Mouse (Mus musculus): Measurements from ENCODE around the gene Kdm4b. TPM values are rescaled to one million over a fixed set of nuclear protein-coding genes. Genes with fewer than 3 reads are reported as not detected.

The Kdm4b gene
- polyA plus RNA-seq, 1 experiment, result 20.0 TPM

DNA sequence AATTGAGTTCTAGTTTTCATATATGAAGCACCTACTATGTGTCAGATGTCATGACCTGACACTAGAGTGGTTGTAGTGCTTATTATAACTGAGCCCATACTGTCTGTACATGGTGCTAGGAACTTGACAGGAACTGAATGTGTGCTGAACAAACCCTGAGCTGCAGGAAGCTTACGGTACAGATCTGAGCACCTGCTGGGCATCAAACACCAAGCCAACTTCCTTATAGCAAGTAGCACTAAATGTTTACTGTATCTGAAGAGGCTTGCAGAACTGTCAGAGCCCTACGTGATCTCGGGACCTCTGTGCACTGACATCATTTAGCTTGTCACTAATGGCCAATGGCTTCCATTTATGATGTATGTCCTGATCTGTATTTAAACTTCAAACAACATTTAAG lies 105.7 kb downstream of the Kdm4b start:
- Histone ChIP-seq H3K36me3 (ENCODE audit: control insufficient read depth, insufficient read depth, low read length) (peaks cover 3% of the 10 kb centered on the region), H3K4me3 (ENCODE audit: control insufficient read depth, low read depth, low read length) (no peak overlapping the region), H3K27me3 (ENCODE audit: control insufficient read depth, insufficient read depth, low read length) (no peaks in the 10 kb centered on the region), H3K4me1 (ENCODE audit: control insufficient read depth, insufficient read depth, low read length) (peaks cover 1% of the 10 kb centered on the region; the same call in 1 of the 2 replicates), H3K27ac (ENCODE audit: control insufficient read depth, insufficient read depth, low read depth, low read length) (no peak overlapping the region)
- no peak for TF ChIP-seq POLR2A (IDR thresholded peaks at IDR 0.05; ENCODE audit: control insufficient read depth, low read depth, low read length)
- no peak for TF ChIP-seq CTCF (IDR thresholded peaks at IDR 0.05; ENCODE audit: control insufficient read depth, insufficient read depth, insufficient replicate concordance, low read depth, low read length)

DNA sequence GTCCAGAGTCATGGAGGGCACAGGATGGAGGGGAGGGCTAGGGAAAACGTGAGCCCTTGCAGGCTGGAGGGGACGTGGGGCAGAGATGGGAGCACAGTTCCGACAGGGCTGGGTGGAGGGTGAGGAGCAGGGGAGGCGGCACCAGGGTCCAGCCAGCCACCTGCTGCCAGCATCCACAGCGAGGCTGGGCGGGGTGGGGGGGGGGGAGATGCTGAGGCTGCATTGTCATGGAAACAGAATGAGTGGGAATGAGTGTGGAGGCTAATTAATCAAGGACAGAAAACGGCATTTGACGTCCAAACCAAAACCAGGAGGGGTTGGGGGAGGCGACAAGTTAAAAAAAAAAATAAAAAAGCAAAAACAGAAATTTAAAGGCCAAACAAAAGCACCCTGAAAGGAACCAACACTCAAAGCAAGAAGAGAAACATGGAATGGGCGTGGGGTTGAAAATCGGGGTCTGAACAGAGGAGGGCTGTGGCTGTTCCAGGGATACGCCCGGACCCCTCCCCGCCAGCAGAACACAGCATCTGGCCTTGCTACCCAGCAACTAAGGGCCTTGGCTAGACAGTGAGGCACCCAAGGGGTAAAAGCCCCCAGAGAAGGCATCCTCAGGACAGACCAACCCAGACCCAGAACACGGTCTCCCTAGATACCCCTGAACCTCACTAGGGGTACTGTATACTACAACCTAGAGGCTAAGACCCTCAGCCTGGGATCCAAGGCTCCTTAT lies 114.0 kb downstream of the Kdm4b start:
- Histone ChIP-seq H3K27me3 (ENCODE audit: control insufficient read depth, insufficient read depth, low read length) (no peaks in the 10 kb centered on the region), H3K4me3 (ENCODE audit: control insufficient read depth, low read depth, low read length) (no peak overlapping the region), H3K36me3 (ENCODE audit: control insufficient read depth, insufficient read depth, low read length) (peaks cover 3% of the 10 kb centered on the region), H3K27ac (ENCODE audit: control insufficient read depth, insufficient read depth, low read depth, low read length) (no peak overlapping the region), H3K4me1 (ENCODE audit: control insufficient read depth, insufficient read depth, low read length) (no peaks in the 10 kb centered on the region; the same call in 1 of the 2 replicates)
- TF ChIP-seq CTCF (IDR thresholded peaks at IDR 0.05; ENCODE audit: control insufficient read depth, insufficient read depth, insufficient replicate concordance, low read depth, low read length), result no peak
- TF ChIP-seq POLR2A (IDR thresholded peaks at IDR 0.05; ENCODE audit: control insufficient read depth, low read depth, low read length), result no peak

DNA sequence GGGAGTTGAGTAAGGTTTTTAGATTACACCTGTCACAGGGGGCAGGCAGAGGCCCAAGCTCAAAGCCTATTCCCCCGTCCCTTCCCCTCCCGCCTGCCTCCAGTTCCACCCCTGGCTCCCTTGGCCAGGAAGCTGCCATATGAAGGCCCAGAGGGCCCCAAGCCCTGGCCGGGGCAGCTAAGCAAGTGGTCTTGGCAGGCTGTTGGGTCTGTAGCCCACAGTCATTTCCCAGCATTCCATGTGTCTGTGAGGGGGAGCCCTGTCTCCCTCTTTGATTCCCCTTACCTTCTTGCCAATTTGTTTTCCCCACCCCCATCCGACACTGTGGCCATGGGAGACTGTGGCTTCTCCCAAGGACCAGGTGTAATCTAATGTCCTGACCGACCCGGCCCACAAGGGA lies 116.5 kb downstream of the Kdm4b start:
- Histone ChIP-seq H3K36me3 (ENCODE audit: control insufficient read depth, insufficient read depth, low read length) (no peaks in the 10 kb centered on the region; the same call in 1 of the 2 replicates), H3K4me1 (ENCODE audit: control insufficient read depth, insufficient read depth, low read length) (no peaks in the 10 kb centered on the region; the same call in none of the 2 replicates), H3K27ac (ENCODE audit: control insufficient read depth, insufficient read depth, low read depth, low read length) (no peak overlapping the region), H3K27me3 (ENCODE audit: control insufficient read depth, insufficient read depth, low read length) (no peaks in the 10 kb centered on the region), H3K4me3 (ENCODE audit: control insufficient read depth, low read depth, low read length) (no peak overlapping the region)
- TF ChIP-seq POLR2A (IDR thresholded peaks at IDR 0.05; ENCODE audit: control insufficient read depth, low read depth, low read length), result no peak
- no peak for TF ChIP-seq CTCF (IDR thresholded peaks at IDR 0.05; ENCODE audit: control insufficient read depth, insufficient read depth, insufficient replicate concordance, low read depth, low read length)

DNA sequence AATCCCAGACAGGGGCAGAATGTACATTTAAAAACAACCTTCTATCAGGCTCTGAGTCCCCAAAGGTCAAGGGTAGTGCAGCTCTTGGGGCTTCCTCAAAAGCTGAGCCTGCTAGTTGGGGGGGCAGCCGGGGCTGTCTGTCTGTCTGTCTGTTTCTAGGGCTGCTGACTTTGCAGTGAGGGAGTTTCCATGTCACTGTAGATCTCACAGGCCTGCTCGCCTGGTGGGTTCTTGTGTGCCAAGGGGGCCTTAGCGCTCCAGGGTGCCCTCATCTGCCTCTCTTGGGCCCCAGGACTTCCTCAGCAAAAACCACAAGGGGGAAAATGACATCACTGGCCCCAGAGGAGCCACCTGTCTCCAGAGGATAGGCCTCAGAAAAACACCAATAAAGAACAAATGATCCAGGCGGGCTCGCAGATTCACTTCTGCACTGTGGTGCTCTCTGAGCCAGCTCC lies 117.5 kb downstream of the Kdm4b start:
- no peak overlapping the region for H3K4me3 ChIP-seq (ENCODE audit: control insufficient read depth, low read depth, low read length)
- H3K27ac ChIP-seq (ENCODE audit: control insufficient read depth, insufficient read depth, low read depth, low read length), result no peak overlapping the region
- no peaks in the 10 kb centered on the region; the same call in 1 of the 2 replicates for H3K36me3 ChIP-seq (ENCODE audit: control insufficient read depth, insufficient read depth, low read length)
- H3K27me3 ChIP-seq (ENCODE audit: control insufficient read depth, insufficient read depth, low read length), result no peaks in the 10 kb centered on the region
- no peaks in the 10 kb centered on the region; the same call in none of the 2 replicates for H3K4me1 ChIP-seq (ENCODE audit: control insufficient read depth, insufficient read depth, low read length)
- TF ChIP-seq POLR2A (IDR thresholded peaks at IDR 0.05; ENCODE audit: control insufficient read depth, low read depth, low read length) (no peak), CTCF (IDR thresholded peaks at IDR 0.05; ENCODE audit: control insufficient read depth, insufficient read depth, insufficient replicate concordance, low read depth, low read length) (no peak)

DNA sequence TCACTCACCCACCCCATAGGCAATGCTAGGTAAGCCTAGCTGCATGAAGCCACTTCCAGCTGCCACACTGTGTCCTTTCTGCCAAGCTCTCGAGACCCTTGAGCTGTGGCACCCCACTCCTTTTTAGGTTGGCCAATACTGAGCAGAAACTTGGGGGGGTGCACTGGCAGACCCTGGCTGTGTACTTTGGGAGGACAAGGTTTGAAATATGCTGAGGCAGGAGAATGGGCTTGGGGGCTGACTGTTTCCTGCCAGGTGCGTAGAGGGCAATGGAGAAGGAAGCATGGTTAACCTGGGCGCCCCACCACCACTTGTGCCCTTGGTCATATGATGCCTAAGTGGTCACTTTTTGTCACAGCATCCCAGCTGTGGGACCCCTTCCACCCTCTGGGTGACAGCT lies 118.9 kb downstream of the Kdm4b start:
- H3K36me3 ChIP-seq (ENCODE audit: control insufficient read depth, insufficient read depth, low read length), result no peaks in the 10 kb centered on the region; the same call in 1 of the 2 replicates
- no peaks in the 10 kb centered on the region; the same call in none of the 2 replicates for H3K4me1 ChIP-seq (ENCODE audit: control insufficient read depth, insufficient read depth, low read length)
- H3K27ac ChIP-seq (ENCODE audit: control insufficient read depth, insufficient read depth, low read depth, low read length), result no peak overlapping the region
- no peak overlapping the region for H3K4me3 ChIP-seq (ENCODE audit: control insufficient read depth, low read depth, low read length)
- H3K27me3 ChIP-seq (ENCODE audit: control insufficient read depth, insufficient read depth, low read length), result no peaks in the 10 kb centered on the region
- TF ChIP-seq POLR2A (IDR thresholded peaks at IDR 0.05; ENCODE audit: control insufficient read depth, low read depth, low read length) (no peak), CTCF (IDR thresholded peaks at IDR 0.05; ENCODE audit: control insufficient read depth, insufficient read depth, insufficient replicate concordance, low read depth, low read length) (no peak)

DNA sequence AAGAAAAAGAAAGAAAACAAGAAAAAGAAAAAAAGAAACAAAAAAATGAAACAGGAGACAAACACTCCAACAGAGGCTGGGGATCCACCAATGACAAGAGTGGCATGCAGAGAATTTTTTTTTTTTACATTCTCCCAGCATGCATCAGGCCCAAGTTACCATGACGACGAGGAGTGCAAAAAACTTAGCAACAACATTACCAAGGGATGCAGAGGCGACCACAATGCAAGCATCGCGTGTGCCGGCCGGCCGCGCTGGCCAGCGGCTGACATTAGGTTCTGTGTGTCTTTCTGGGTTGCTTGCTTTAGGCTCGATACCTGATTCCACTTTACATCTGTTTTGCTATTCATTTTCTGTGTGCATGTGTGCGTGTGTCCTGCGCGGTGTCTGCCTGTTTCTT lies 119.5 kb downstream of the Kdm4b start:
- TF ChIP-seq POLR2A (IDR thresholded peaks at IDR 0.05; ENCODE audit: control insufficient read depth, low read depth, low read length), result no peak
- no peak for TF ChIP-seq CTCF (IDR thresholded peaks at IDR 0.05; ENCODE audit: control insufficient read depth, insufficient read depth, insufficient replicate concordance, low read depth, low read length)
- no peaks in the 10 kb centered on the region; the same call in none of the 2 replicates for H3K4me1 ChIP-seq (ENCODE audit: control insufficient read depth, insufficient read depth, low read length)
- no peak overlapping the region for H3K27ac ChIP-seq (ENCODE audit: control insufficient read depth, insufficient read depth, low read depth, low read length)
- no peak overlapping the region for H3K4me3 ChIP-seq (ENCODE audit: control insufficient read depth, low read depth, low read length)
- no peaks in the 10 kb centered on the region; the same call in none of the 2 replicates for H3K36me3 ChIP-seq (ENCODE audit: control insufficient read depth, insufficient read depth, low read length)
- H3K27me3 ChIP-seq (ENCODE audit: control insufficient read depth, insufficient read depth, low read length), result no peaks in the 10 kb centered on the region

DNA sequence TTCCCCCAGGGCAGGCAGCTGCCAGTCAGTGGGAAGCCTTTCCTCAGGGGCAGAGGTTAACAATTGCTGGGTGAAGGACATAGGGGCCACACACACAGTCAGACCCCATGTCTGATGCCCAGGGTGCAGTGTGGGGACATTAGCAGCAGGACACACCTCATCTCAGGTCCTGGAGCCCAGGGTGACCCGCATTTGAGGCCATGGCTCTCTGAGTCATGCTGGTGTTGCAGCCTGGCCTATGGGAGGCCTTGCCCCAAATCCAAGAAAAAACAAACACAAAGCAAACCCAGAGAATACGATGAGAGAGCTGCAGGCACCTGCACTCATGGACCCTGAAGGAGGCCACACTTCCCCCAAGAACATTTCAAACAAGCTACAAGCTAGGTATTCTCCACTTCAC lies 121.9 kb downstream of the Kdm4b start:
- Histone ChIP-seq H3K27ac (ENCODE audit: control insufficient read depth, insufficient read depth, low read depth, low read length) (no peak overlapping the region), H3K4me3 (ENCODE audit: control insufficient read depth, low read depth, low read length) (no peak overlapping the region), H3K27me3 (ENCODE audit: control insufficient read depth, insufficient read depth, low read length) (no peaks in the 10 kb centered on the region), H3K4me1 (ENCODE audit: control insufficient read depth, insufficient read depth, low read length) (no peaks in the 10 kb centered on the region; the same call in none of the 2 replicates), H3K36me3 (ENCODE audit: control insufficient read depth, insufficient read depth, low read length) (no peaks in the 10 kb centered on the region; the same call in none of the 2 replicates)
- TF ChIP-seq POLR2A (IDR thresholded peaks at IDR 0.05; ENCODE audit: control insufficient read depth, low read depth, low read length) (no peak), CTCF (IDR thresholded peaks at IDR 0.05; ENCODE audit: control insufficient read depth, insufficient read depth, insufficient replicate concordance, low read depth, low read length) (no peak)

Other genes with a start within 250 kb of the Kdm4b start
- gene Hdgfl2, start 246.4 kb upstream of the Kdm4b start, polyA plus RNA-seq (2012; rRNA removed), result 115 and 135 TPM in 2 replicates
- gene Plin4, start 216.3 kb upstream of the Kdm4b start, polyA plus RNA-seq (2012; rRNA removed), result 1.5 and 4.2 TPM in 2 replicates
- 1.7 and 2.7 TPM in 2 replicates for gene Plin5, start 208.5 kb upstream of the Kdm4b start, polyA plus RNA-seq (2012; rRNA removed)
- gene Lrg1, start 204.1 kb upstream of the Kdm4b start, polyA plus RNA-seq (2012; rRNA removed), result 3.7 and 5.7 TPM in 2 replicates
- gene Sema6b, start 185.7 kb upstream of the Kdm4b start, polyA plus RNA-seq (2012; rRNA removed), result 0.28 and 0.63 TPM in 2 replicates
- 0.29 and 0.31 TPM in 2 replicates for gene Tnfaip8l1, start 163.6 kb upstream of the Kdm4b start, polyA plus RNA-seq (2012; rRNA removed)
- 49.9 and 56.7 TPM in 2 replicates for gene Mydgf, start 142.1 kb upstream of the Kdm4b start, polyA plus RNA-seq (2012; rRNA removed)
- gene Dpp9, start 107.2 kb upstream of the Kdm4b start, polyA plus RNA-seq (2012; rRNA removed), result 12.8 and 15.0 TPM in 2 replicates
- gene Fem1a, start 69.3 kb upstream of the Kdm4b start, polyA plus RNA-seq (2012; rRNA removed), result 5.7 and 7.0 TPM in 2 replicates
- gene Ticam1, start 49.3 kb upstream of the Kdm4b start, polyA plus RNA-seq (2012; rRNA removed), result 3.4 and 3.7 TPM in 2 replicates
- 21.9 and 22.3 TPM in 2 replicates for gene Plin3, start 33.2 kb upstream of the Kdm4b start, polyA plus RNA-seq (2012; rRNA removed)
- 274 and 296 TPM in 2 replicates for gene Arrdc5, start 25.8 kb upstream of the Kdm4b start, polyA plus RNA-seq (2012; rRNA removed)
- gene Uhrf1, start 22.7 kb upstream of the Kdm4b start, polyA plus RNA-seq (2012; rRNA removed), result 41.1 and 43.1 TPM in 2 replicates
- 63.4 and 68.8 TPM in 2 replicates for gene Ptprs, start 150.4 kb downstream of the Kdm4b start, polyA plus RNA-seq (2012; rRNA removed)
- gene Znrf4, start 186.4 kb downstream of the Kdm4b start, polyA plus RNA-seq (2012; rRNA removed), result 1,198 and 1,268 TPM in 2 replicates
- gene Gm20219, start 228.3 kb downstream of the Kdm4b start, polyA plus RNA-seq (2012; rRNA removed), result 2.0 and 2.3 TPM in 2 replicates